Mouse (Mus musculus) 3T3-L1 (cell line): Measurements from ENCODE around the gene Pdxk.
"Not testable (repeated sequence)": the region's sequence is repeated elsewhere in the genome, so short reads cannot be mapped to it uniquely, and the experiment has no call there.

Experiments
- DNase-seq: peaks from one replicate; pipeline ENCODE4 v3.0.0-alpha.2; 2015; ENCODE audit warnings: low read depth, low spot score

Pdxk gene

GRCm38 (mm10) chr10:78420929-78421328, 43.8 kb downstream of the Pdxk start:
- no peak for DNase-seq

GRCm38 (mm10) chr10:78418791-78419190, 46.0 kb downstream of the Pdxk start:
- no peak for DNase-seq

- DNase-seq = peak; percentile 91
Observed at GRCm38 (mm10) chr10:78417888-78418287, 46.9 kb downstream of the Pdxk start.

- DNase-seq = not testable (repeated sequence)
Observed at GRCm38 (mm10) chr10:78414936-78415335, 49.8 kb downstream of the Pdxk start.

- no peak for DNase-seq
Observed at GRCm38 (mm10) chr10:78413152-78413520, 51.6 kb downstream of the Pdxk start.

GRCm38 (mm10) chr10:78412319-78413151, 52.2 kb downstream of the Pdxk start, which contains the start of gene Rrp1:
Gene Rrp1 (minus strand): TSS chr10:78413043.
- DNase-seq = peak; percentile 93

- peak; percentile 46 for DNase-seq
Observed at GRCm38 (mm10) chr10:78411851-78412250, 52.9 kb downstream of the Pdxk start.

- peak; percentile 99 for DNase-seq
Observed at GRCm38 (mm10) chr10:78409035-78409788, 55.6 kb downstream of the Pdxk start.

GRCm38 (mm10) chr10:78407132-78407531, 57.6 kb downstream of the Pdxk start:
- DNase-seq = no peak

- no peak for DNase-seq
Observed at GRCm38 (mm10) chr10:78406152-78406551, 58.6 kb downstream of the Pdxk start.

GRCm38 (mm10) chr10:78402301-78402922, 62.4 kb downstream of the Pdxk start:
- no peak for DNase-seq

GRCm38 (mm10) chr10:78401127-78401526, 63.6 kb downstream of the Pdxk start:
- DNase-seq = no peak

GRCm38 (mm10) chr10:78399090-78399657, 65.6 kb downstream of the Pdxk start:
- DNase-seq = no peak

- DNase-seq = no peak
Observed at GRCm38 (mm10) chr10:78396625-78396885, 68.2 kb downstream of the Pdxk start.

GRCm38 (mm10) chr10:78395819-78396624, 68.8 kb downstream of the Pdxk start:
- peak; percentile 83 for DNase-seq

GRCm38 (mm10) chr10:78395377-78395776, 69.4 kb downstream of the Pdxk start:
- DNase-seq = no peak

- DNase-seq = peak; percentile 81
Observed at GRCm38 (mm10) chr10:78392072-78392471, 72.7 kb downstream of the Pdxk start.

GRCm38 (mm10) chr10:78390982-78391470, 73.7 kb downstream of the Pdxk start:
- DNase-seq = no peak

- no peak for DNase-seq
Observed at GRCm38 (mm10) chr10:78388216-78388980, 76.4 kb downstream of the Pdxk start.
